Mouse (Mus musculus) spleen, adult 18-20 months (tissue): ENCODE results near the gene Svs4.
"Not testable (repeated sequence)": the region's sequence is repeated elsewhere in the genome, so short reads cannot be mapped to it uniquely, and the experiment has no call there.

Experiments
- DNase-seq, 2 experiments: peaks; one replicate each; pipeline ENCODE4 v3.0.0; 2022; ENCODE audit warnings: mixed read lengths in 2 of 2

Svs4 gene

DNA sequence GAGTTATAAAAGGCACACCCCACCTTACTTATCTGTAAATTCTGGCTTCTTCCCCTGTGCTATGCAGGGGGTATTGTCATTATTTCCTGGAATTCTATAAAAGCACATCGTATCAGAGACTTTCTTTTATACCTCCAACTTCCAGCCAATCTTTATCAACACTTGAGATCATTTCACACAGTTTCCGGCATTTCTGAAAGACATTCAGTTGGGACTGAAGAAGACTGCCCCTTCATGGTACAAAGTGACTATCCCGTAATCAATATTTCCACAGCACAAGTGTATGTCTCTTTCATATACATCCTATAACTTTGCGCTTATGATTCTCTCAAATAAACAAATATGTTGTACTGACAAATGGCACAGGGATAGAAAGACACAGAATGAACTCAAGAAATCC is at the start of gene Svs4:
Gene Svs4 (minus strand): TSS at position 101 of the 400 bp plus-strand sequence.
- DNase-seq, result no peak

GRCm38 (mm10) chr2:164320983-164321382 is 42.7 kb upstream of the Svs4 start:
- DNase-seq, result no peak

- DNase-seq, result not testable (repeated sequence)
Measured at GRCm38 (mm10) chr2:164316451-164316850, 38.2 kb upstream of the Svs4 start, which contains the start of gene Svs6. Gene Svs6 (plus strand): TSS chr2:164316751.

GRCm38 (mm10) chr2:164315460-164315859 is 37.2 kb upstream of the Svs4 start:
- not testable (repeated sequence) for DNase-seq

DNA sequence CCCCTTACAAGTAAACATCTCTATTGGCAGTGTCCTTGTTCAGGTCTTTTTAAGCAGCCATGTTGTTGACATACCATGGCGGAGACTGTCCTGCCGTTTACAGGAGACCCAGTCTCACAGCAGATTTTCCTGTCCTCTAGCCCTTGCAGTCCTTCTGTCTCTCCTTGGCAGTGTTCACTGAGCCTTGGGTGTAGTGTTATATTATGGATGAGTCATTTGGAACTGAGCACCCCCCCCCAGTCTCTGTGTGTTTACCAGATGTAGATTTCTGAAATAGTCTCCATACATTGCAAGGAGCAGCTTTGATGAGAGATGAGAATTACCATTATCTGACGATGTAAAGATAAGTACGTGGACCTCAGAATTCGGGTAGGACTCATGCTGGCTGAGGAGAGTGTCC is 34.3 kb upstream of the Svs4 start:
- DNase-seq, result no peak

DNA sequence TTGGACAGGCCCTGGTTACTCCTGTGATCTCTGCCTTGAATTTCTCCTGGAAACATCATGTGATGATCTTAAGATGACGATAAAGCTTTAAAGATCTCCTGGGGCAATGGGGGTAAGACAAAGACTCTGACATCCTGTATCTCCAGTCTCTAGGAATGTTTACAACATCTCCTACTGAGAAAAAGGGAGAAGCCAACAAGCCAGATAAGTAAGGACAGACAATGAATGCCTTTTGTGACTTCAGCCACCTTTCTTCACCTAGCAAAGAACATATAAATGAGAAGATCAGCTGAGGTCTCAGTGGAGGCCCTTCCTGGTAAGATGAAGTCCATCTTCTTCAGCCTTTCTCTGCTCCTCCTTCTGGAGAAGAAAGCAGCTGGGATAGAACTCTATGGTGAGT is 10.7 kb upstream of the Svs4 start, which contains the start of gene Svs3a:
Gene Svs3a (plus strand): TSS at position 301 of the 400 bp plus-strand sequence.
- not testable (repeated sequence) for DNase-seq

DNA sequence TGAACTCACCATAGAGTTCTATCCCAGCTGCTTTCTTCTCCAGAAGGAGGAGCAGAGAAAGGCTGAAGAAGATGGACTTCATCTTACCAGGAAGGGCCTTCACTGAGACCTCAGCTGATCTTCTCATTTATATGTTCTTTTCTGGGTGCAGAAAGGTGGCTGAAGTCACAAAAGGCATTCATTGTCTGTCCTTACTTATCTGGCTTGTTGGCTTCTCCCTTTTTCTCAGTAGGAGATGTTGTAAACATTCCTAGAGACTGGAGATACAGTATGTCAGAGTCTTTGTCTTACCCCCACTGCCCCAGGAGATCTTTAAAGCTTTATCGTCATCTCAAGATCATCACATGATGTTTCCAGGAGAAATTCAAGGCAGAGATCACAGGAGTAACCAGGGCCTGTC is 21.7 kb downstream of the Svs4 start, which contains the start of gene Svs3b:
Gene Svs3b (minus strand): TSS at position 101 of the 400 bp plus-strand sequence.
- DNase-seq, result not testable (repeated sequence)

DNA sequence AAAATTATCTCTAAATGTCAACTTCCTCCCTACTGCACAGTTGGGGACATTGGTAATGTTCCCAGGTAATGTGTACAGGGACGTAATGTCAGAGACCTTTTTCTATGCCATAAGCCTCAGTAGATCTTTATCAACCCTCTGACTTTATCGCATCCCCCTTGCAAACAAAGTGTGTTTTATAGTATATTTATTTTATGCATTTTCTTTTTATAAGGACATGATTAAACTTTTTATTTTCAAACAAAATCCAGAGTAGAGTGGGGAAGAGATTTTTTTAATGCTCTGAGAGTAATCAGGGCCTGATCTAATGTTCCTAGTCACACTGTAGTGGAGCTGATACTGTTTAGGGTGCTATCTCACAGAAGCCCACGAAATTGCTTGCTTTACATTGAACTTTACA is 39.9 kb downstream of the Svs4 start, which contains the start of gene Svs2:
Gene Svs2 (minus strand): TSS at position 101 of the 400 bp plus-strand sequence.
- no peak for DNase-seq

- no peak for DNase-seq
Measured at GRCm38 (mm10) chr2:164232671-164233070, 45.6 kb downstream of the Svs4 start.

DNA sequence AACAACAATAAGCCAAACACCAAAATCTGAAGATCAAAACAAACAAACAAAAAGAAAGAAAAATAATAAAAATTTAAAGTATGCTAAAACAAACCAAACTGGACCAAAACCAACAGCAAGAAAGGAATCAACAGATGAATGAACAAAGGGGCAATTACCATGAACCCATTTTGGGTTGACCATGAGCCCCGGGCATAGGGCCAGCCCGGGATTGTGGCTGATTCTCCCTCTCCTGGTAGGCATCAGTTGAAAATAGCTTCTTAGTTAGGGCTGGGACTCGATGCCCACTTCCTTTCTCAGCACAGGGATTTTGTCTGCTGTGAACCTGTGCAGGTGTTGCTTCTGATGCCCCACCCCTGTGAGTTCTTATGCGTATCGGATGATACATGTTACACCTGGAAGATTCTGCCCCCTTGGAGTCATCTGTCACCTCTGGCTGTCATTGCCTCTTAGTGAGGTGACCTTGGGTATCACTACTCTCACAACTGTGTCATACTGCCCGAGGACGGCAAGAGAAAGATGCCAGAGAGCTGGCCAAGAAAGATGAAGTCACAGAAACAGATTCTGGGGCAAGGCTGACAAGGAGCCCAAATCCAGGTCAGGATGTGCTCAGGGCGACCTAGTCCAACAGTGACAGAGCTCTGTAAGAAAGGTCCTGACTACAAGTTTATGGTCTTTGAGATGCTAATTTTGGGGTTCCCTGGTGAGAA is 49.7 kb downstream of the Svs4 start:
- DNase-seq, result no peak
